Mouse (Mus musculus): ENCODE results near the gene Paqr8.

DNA sequence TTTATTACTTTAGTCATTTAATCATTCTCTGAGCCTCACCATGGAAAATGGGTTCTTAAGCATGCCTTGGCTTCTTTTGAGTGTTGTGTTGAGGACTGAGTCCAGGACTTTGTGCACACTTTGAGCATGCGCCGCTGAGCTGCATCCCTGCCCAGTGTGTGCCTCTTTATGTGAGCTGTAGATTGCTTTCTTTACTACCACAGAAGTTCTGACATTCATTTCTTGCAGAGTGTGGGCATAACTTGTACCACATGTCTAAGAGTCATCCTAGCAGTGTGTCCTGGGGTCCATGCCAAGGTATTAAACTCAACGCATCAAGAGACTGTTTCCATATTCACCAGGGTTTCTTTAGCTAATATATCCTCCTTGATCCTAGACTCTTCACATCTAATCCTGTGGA is 28.5 kb upstream of the Paqr8 start:
- TF ChIP-seq POLR2A (IDR thresholded peaks at IDR 0.05; ENCODE audit: borderline replicate concordance, insufficient read depth, low read length) (no peak), CTCF (IDR thresholded peaks at IDR 0.05; ENCODE audit: borderline replicate concordance, insufficient read depth, low read depth, low read length) (no peak)

Measured in cerebellum, adult 2 months (tissue).